Mouse (Mus musculus) heart, adult 9 months (tissue): ENCODE data around the gene Pitpnm2.
A peak's percentile ranks its signal among the peaks of the same experiment; 100 is the strongest.

ENCODE experiments used
- DNase-seq, 2 experiments: peaks; one replicate each; pipeline ENCODE4 v3.0.0; 2022; ENCODE audit warnings: low spot score in 2 of 2

Gene Pitpnm2

GRCm38 (mm10) chr5:124095077-124095581 lies 154.4 kb downstream of the Pitpnm2 start:
- DNase-seq = no peak

GRCm38 (mm10) chr5:124093852-124094604 lies 155.5 kb downstream of the Pitpnm2 start:
- DNase-seq = no peak

- DNase-seq = peak in 1 of 2 experiments; percentile 57
These were observed 156.3 kb downstream of the Pitpnm2 start for GRCm38 (mm10) chr5:124093120-124093794.

GRCm38 (mm10) chr5:124091951-124092406 lies 157.6 kb downstream of the Pitpnm2 start:
- DNase-seq = no peak

GRCm38 (mm10) chr5:124089868-124090267 lies 159.7 kb downstream of the Pitpnm2 start:
- DNase-seq = no peak

- DNase-seq = no peak
These were observed 162.7 kb downstream of the Pitpnm2 start for GRCm38 (mm10) chr5:124086876-124087275.

- DNase-seq = no peak
These were observed 164.0 kb downstream of the Pitpnm2 start for GRCm38 (mm10) chr5:124085513-124085912.

GRCm38 (mm10) chr5:124084588-124085173 lies 164.9 kb downstream of the Pitpnm2 start:
- DNase-seq = peak; percentile 77 to 79

- no peak for DNase-seq
These were observed 165.5 kb downstream of the Pitpnm2 start for GRCm38 (mm10) chr5:124083850-124084587.

GRCm38 (mm10) chr5:124082941-124083688 lies 166.4 kb downstream of the Pitpnm2 start:
- no peak for DNase-seq

- no peak for DNase-seq
These were observed 167.1 kb downstream of the Pitpnm2 start for GRCm38 (mm10) chr5:124082447-124082846.

GRCm38 (mm10) chr5:124079880-124080279 lies 169.7 kb downstream of the Pitpnm2 start:
- no peak for DNase-seq

GRCm38 (mm10) chr5:124078794-124079416 lies 170.7 kb downstream of the Pitpnm2 start:
- no peak for DNase-seq

GRCm38 (mm10) chr5:124077856-124078460 lies 171.6 kb downstream of the Pitpnm2 start:
- no peak for DNase-seq

- DNase-seq = no peak
These were observed 172.3 kb downstream of the Pitpnm2 start for GRCm38 (mm10) chr5:124077241-124077640.

GRCm38 (mm10) chr5:124076559-124076958 lies 173.0 kb downstream of the Pitpnm2 start:
- no peak for DNase-seq

GRCm38 (mm10) chr5:124075716-124076115 lies 173.8 kb downstream of the Pitpnm2 start:
- DNase-seq = no peak

GRCm38 (mm10) chr5:124074845-124075307 lies 174.7 kb downstream of the Pitpnm2 start:
- DNase-seq = peak in 1 of 2 experiments; percentile 33

GRCm38 (mm10) chr5:124073682-124074081 lies 175.9 kb downstream of the Pitpnm2 start:
- DNase-seq = no peak

- DNase-seq = no peak
These were observed 179.9 kb downstream of the Pitpnm2 start for GRCm38 (mm10) chr5:124069657-124070056.
